Mouse (Mus musculus) ES-E14 (cell line): Measurements from ENCODE around the gene Lrrc56. TPM values are rescaled to one million over a fixed set of nuclear protein-coding genes. Genes with fewer than 3 reads are reported as not detected.

Experiments used
- DNase-seq: peaks from one replicate; pipeline ENCODE4 v3.0.0-alpha.2; 2013; ENCODE audit warnings: low read depth, low spot score
- H3K27ac ChIP-seq: 2 replicates; pipeline ENCODE4 v1.5.1; 2012; ENCODE audit warnings: low read depth, mild to moderate bottlenecking, low read length, moderate library complexity, mixed read lengths; ENCODE audit not compliant: poor library complexity, insufficient read depth, severe bottlenecking
- H3K36me3 ChIP-seq: 2 replicates; pipeline ENCODE4 v1.6.1; 2012; ENCODE audit warnings: mild to moderate bottlenecking, low read length, moderate library complexity, mixed read lengths; ENCODE audit not compliant: control insufficient read depth, poor library complexity, insufficient read depth, severe bottlenecking
- H3K4me1 ChIP-seq, 2 experiments: fragments of 150-350 bp in 1 of 2; sonication (generic) in 1 of 2; 2 replicates each; pipeline ENCODE4 v1.6.1; 2012; ENCODE audit warnings: low read length in 2 of 2, mild to moderate bottlenecking in 1 of 2, mixed read lengths in 1 of 2; ENCODE audit not compliant: control insufficient read depth in 2 of 2, insufficient read depth in 2 of 2, poor library complexity in 1 of 2
- H3K4me3 ChIP-seq, 2 experiments: fragments of 150-350 bp in 1 of 2; sonication (generic) in 1 of 2; 2 replicates each; pipeline ENCODE4 v1.5.1; 2012; ENCODE audit warnings: low read length in 2 of 2, low read depth in 1 of 2, mild to moderate bottlenecking in 1 of 2, mixed read lengths in 1 of 2; ENCODE audit not compliant: insufficient read depth in 1 of 2, poor library complexity in 1 of 2, severe bottlenecking in 1 of 2
- H3K9ac ChIP-seq: 2 replicates; pipeline ENCODE4 v1.6.1; 2012; ENCODE audit warnings: low read depth, mild to moderate bottlenecking, low read length, mixed read lengths; ENCODE audit not compliant: poor library complexity, insufficient read depth, severe bottlenecking
- H3K9me3 ChIP-seq: fragments of 150-350 bp; sonication (generic); 2 replicates; pipeline ENCODE4 v1.6.1; 2012; ENCODE audit warnings: low read depth, mild to moderate bottlenecking, low read length; ENCODE audit not compliant: control insufficient read depth, insufficient read depth
- CHD2 ChIP-seq: IDR thresholded peaks from 2 replicates; pipeline ENCODE4 v1.6.1; 2014; ENCODE audit warnings: mild to moderate bottlenecking, low read depth, low read length, inconsistent platforms
- HCFC1 ChIP-seq: IDR thresholded peaks from 2 replicates; pipeline ENCODE4 v1.6.1; 2012; ENCODE audit warnings: low read length, inconsistent platforms, borderline replicate concordance; ENCODE audit not compliant: insufficient read depth
- MAFK ChIP-seq: IDR thresholded peaks from 2 replicates; pipeline ENCODE4 v1.6.1; 2014; ENCODE audit warnings: mild to moderate bottlenecking, low read depth, low read length, inconsistent platforms; ENCODE audit not compliant: insufficient read depth
- ZC3H11A ChIP-seq: IDR thresholded peaks from 2 replicates; pipeline ENCODE4 v1.6.1; 2012; ENCODE audit warnings: low read depth, mild to moderate bottlenecking, inconsistent platforms, low read length, borderline replicate concordance
- ZNF384 ChIP-seq: IDR thresholded peaks from 2 replicates; pipeline ENCODE4 v1.6.1; 2012; ENCODE audit warnings: low read depth, low read length, inconsistent platforms
- in situ Hi-C, 2 experiments: fragments of 600-800 bp; cut with MboI; formaldehyde crosslinking; loops; one replicate each; pipeline ENCODE4 v1.15.1; 2025; ENCODE audit warnings: low sequenced_read_pairs in 2 of 2, inconsistent platforms in 1 of 2; ENCODE audit not compliant: unreplicated experiment in 2 of 2
- total RNA-seq: library from RNA; depleted of rRNA; stranded (reverse); fragments of 300-350 nt; gene quantifications from 2 replicates; pipeline ENCODE4 v1.2.3, GENCODE M21; 2012

The Lrrc56 gene
- total RNA-seq, 1 experiment = 3.3 TPM

DNA sequence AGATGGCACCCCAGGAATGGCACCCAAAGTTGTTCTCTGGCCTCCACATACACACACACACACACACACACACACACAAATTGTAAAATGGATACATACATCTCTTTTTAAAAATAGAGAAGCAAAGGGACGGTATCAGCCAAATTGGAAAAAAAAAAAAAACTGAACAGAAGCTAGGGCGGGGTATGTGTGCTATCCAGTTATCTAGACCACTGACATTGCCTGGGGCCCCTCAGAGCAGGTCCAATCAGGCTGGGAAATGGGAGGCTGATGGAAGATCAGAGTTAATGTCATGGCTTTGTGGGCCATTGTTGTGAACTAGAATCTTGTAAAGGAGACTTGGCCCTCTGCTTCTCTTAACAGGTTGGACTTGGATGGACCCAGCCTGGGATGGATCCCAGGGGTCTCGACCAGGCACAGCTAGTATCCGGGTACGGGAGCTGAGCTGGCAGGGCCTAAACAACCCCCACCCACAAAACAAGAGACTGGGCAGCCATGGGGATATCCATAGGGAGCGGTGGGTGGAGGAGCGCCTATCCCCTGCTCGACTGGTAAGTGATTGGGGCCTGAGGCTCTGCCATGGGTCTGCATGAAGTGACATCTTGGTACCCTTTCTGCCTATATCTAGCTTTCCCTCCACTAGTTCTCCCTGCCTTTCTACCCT is 2.8 kb downstream of the Lrrc56 start:
- no peak overlapping the region for H3K27ac ChIP-seq
- no peak for DNase-seq
- in situ Hi-C loops = no loop called here

DNA sequence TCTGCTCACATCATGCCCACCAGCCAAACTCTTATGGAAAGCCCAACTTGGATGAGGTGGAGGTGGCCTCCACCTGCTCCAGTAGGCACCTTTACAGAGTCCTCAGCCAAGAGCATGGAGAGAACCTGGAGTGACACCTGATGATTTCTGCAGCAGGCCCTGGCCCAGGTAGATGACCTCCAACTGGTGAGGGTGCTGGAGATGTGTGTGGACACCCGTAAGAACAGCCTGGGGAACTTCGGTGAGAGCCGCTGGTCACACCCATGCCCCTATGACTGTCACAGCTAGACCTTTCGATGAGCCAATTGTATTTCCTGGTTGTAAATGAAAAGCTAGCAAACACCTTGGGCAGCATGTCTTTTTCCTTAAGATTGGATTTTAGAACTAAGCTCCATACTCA is 4.2 kb downstream of the Lrrc56 start:
- Histone ChIP-seq H3K36me3 (no peaks in the 10 kb centered on the region), H3K4me3 (no peak overlapping the region), H3K4me1 (0 out of 4 replicates have a peak, but pooled peaks cover 0 to 2% of the 10 kb centered on the region in 2 experiments), H3K9me3 (no peaks in the 10 kb centered on the region), H3K27ac (no peak overlapping the region), H3K9ac (no peak overlapping the region)
- in situ Hi-C loops = no loop called here
- no peak for TF ChIP-seq HCFC1
- TF ChIP-seq MAFK = no peak
- TF ChIP-seq CHD2 = no peak
- TF ChIP-seq ZC3H11A = no peak
- TF ChIP-seq ZNF384 = no peak
- no peak for DNase-seq

More for the DNA sequence above, 2.8 kb downstream of the Lrrc56 start:
- H3K9me3 ChIP-seq = no peaks in the 10 kb centered on the region
- no peak overlapping the region for H3K4me3 ChIP-seq
- peaks cover 0 to 13% of the 10 kb centered on the region in 2 experiments; a peak in 1 of 4 replicates for H3K4me1 ChIP-seq
- no peak overlapping the region for H3K9ac ChIP-seq
- no peak for TF ChIP-seq ZC3H11A
- H3K36me3 ChIP-seq = peaks cover 6% of the 10 kb centered on the region

- TF ChIP-seq ZC3H11A = no peak
- TF ChIP-seq MAFK = no peak
- no peak for TF ChIP-seq HCFC1
- TF ChIP-seq CHD2 = no peak
- no peak for TF ChIP-seq ZNF384
- H3K9ac ChIP-seq = no peak overlapping the region
- no peak overlapping the region for H3K27ac ChIP-seq
- H3K4me3 ChIP-seq = no peak overlapping the region
- no peaks in the 10 kb centered on the region for H3K9me3 ChIP-seq
- in situ Hi-C loops = no loop called here
- no peaks in the 10 kb centered on the region for H3K36me3 ChIP-seq
- no peaks in the 10 kb centered on the region for H3K4me1 ChIP-seq
- no peak for DNase-seq
Measured at GRCm38 (mm10) chr7:141204546-141204945, 10.6 kb downstream of the Lrrc56 start.

- no peak for DNase-seq
- Histone ChIP-seq H3K4me3 (no peak overlapping the region), H3K36me3 (no peaks in the 10 kb centered on the region), H3K4me1 (no peaks in the 10 kb centered on the region), H3K27ac (no peak overlapping the region), H3K9me3 (no peaks in the 10 kb centered on the region), H3K9ac (no peak overlapping the region)
- in situ Hi-C loops = no loop called here
- TF ChIP-seq ZNF384 (no peak), ZC3H11A (no peak), CHD2 (no peak), MAFK (no peak), HCFC1 (no peak)
Measured at GRCm38 (mm10) chr7:141205504-141205903, 11.5 kb downstream of the Lrrc56 start.
